Mouse (Mus musculus) liver, adult 2 months (tissue): Measurements from ENCODE around the gene Mtrr. TPM values are rescaled to one million over a fixed set of nuclear protein-coding genes. Genes with fewer than 3 reads are reported as not detected.

Source experiments
- DNase-seq: peaks from one replicate; pipeline ENCODE4 v3.0.0-alpha.2; 2011; ENCODE audit warnings: low read depth, low spot score; ENCODE audit errors: extremely low read depth
- H3K27ac ChIP-seq: fragments of 200-500 bp; replicated peaks from 2 replicates; pipeline ENCODE4 v1.5.1; 2012; ENCODE audit warnings: low read depth, mild to moderate bottlenecking, control low read depth, inconsistent platforms, low read length; ENCODE audit not compliant: insufficient read depth
- H3K27me3 ChIP-seq: fragments of 200-500 bp; 2 replicates; pipeline ENCODE4 v1.6.1; 2012; ENCODE audit warnings: mild to moderate bottlenecking, moderate library complexity, low read length, inconsistent platforms; ENCODE audit not compliant: control insufficient read depth, insufficient read depth
- H3K36me3 ChIP-seq: fragments of 200-500 bp; 2 replicates; pipeline ENCODE4 v1.6.1; 2012; ENCODE audit warnings: low read length, inconsistent platforms; ENCODE audit not compliant: control insufficient read depth, insufficient read depth
- H3K4me1 ChIP-seq: fragments of 200-500 bp; 2 replicates; pipeline ENCODE4 v1.6.1; 2011; ENCODE audit warnings: low read length; ENCODE audit not compliant: control insufficient read depth, insufficient read depth
- H3K4me3 ChIP-seq: fragments of 200-500 bp; 2 replicates; pipeline ENCODE4 v1.5.1; 2011; ENCODE audit warnings: low read depth, mild to moderate bottlenecking, control low read depth, low read length, moderate library complexity; ENCODE audit not compliant: insufficient read depth
- H3K79me2 ChIP-seq: fragments of 200-500 bp; 2 replicates; pipeline ENCODE4 v1.6.1; 2012; ENCODE audit warnings: inconsistent platforms, mild to moderate bottlenecking, low read length, moderate library complexity; ENCODE audit not compliant: control insufficient read depth, insufficient read depth
- H3K9ac ChIP-seq: fragments of 200-500 bp; 2 replicates; pipeline ENCODE4 v1.6.1; 2012; ENCODE audit warnings: low read depth, mild to moderate bottlenecking, control low read depth, inconsistent platforms, low read length
- CTCF ChIP-seq: fragments of 200-500 bp; IDR thresholded peaks from 2 replicates; pipeline ENCODE4 v1.5.1; 2011; ENCODE audit warnings: low read depth, low read length, control low read depth
- POLR2A ChIP-seq: fragments of 200-500 bp; IDR thresholded peaks from 2 replicates; pipeline ENCODE4 v1.6.1; 2011; ENCODE audit warnings: low read length, control low read depth; ENCODE audit not compliant: insufficient read depth; ENCODE audit errors: extremely low read depth
- WGBS: fragments of 180-500 bp; shearing (Covaris S2); methylation state at CpG from one replicate; pipeline ENCODE4 v1.1.7; 2018; 5-methylcytosine and 5-hydroxymethylcytosine counted together
- polyA plus RNA-seq: library from polyadenylated mRNA; depleted of rRNA; stranded (reverse); fragments of >200 nt; gene quantifications from 2 replicates; pipeline ENCODE4 v1.2.3, GENCODE M21; 2012
- total RNA-seq: library from RNA; depleted of rRNA; stranded (reverse); fragments of >200 nt; gene quantifications from 2 replicates; pipeline ENCODE4 v1.2.3, GENCODE M21; 2014

Gene Mtrr
- total and polyA plus RNA-seq, 2 experiments: 5.1 to 6.8 TPM

GRCm38 (mm10) chr13:68588352-68588751 is 6.4 kb upstream of the Mtrr start:
- Histone ChIP-seq H3K9ac (no peak overlapping the region), H3K27ac (no peak overlapping the region), H3K4me1 (no peaks in the 10 kb centered on the region), H3K36me3 (peaks cover 44% of the 10 kb centered on the region), H3K79me2 (no peaks in the 10 kb centered on the region), H3K27me3 (no peaks in the 10 kb centered on the region), H3K4me3 (no peak overlapping the region)
- DNase-seq: no peak
- TF ChIP-seq POLR2A: no peak
- no peak for TF ChIP-seq CTCF

DNA sequence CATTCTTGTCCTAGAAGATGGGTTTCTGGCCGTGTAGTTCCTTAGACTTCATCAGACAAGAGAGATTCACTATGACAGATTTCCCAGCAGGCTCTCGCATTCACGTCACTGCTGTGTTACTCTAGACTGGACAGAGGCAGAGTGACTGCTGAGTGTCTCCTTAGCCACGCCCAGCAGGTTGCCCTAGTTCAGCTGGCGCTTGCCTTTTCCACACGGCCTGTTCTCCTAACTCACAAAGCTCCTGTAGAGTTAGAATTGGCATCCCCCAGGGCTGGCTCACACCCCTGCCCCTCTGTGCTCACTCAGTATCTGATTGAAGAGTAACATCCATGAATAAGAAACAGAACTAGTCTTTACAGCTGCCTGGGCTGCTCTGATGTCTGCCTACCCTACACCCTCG is 3.5 kb upstream of the Mtrr start:
- Histone ChIP-seq H3K36me3 (peaks cover 39% of the 10 kb centered on the region), H3K4me1 (peaks cover 3% of the 10 kb centered on the region), H3K27ac (no peak overlapping the region), H3K79me2 (peaks cover 3% of the 10 kb centered on the region; the same call in 1 of the 2 replicates), H3K27me3 (no peaks in the 10 kb centered on the region), H3K4me3 (no peak overlapping the region), H3K9ac (no peak overlapping the region)
- DNase-seq: no peak
- 91% methylated on average over 7 of the region's 7 CpGs for WGBS
- TF ChIP-seq CTCF (no peak), POLR2A (no peak)

GRCm38 (mm10) chr13:68583961-68584360 is 2.0 kb upstream of the Mtrr start:
- no peak for TF ChIP-seq POLR2A
- no peak for TF ChIP-seq CTCF
- Histone ChIP-seq H3K4me1 (peaks cover 3% of the 10 kb centered on the region), H3K4me3 (no peak overlapping the region), H3K9ac (no peak overlapping the region), H3K36me3 (peaks cover 26% of the 10 kb centered on the region), H3K27me3 (no peaks in the 10 kb centered on the region), H3K79me2 (peaks cover 3% of the 10 kb centered on the region; the same call in 1 of the 2 replicates), H3K27ac (no peak overlapping the region)
- 97% methylated on average over 11 of the region's 11 CpGs for WGBS
- no peak for DNase-seq

DNA sequence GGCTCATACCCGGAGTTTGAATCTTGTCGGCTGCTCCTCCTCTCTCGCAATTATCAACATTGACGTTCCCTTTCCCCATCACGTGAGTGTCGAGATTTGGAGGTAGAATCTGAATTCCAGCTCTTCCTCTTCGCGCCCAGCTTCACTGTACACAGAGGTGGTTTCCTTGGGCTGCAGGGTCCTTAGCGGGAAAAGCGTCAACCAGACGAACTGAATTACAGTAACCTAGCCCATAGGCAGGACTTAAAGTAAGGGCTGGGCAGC is 500 bp upstream of the Mtrr start:
- Histone ChIP-seq H3K27ac (peak overlapping the region; percentile 52), H3K4me1 (peaks cover 3% of the 10 kb centered on the region), H3K9ac (peak overlapping the region; percentile 81), H3K79me2 (peaks cover 3% of the 10 kb centered on the region; the same call in 1 of the 2 replicates), H3K36me3 (peaks cover 14% of the 10 kb centered on the region), H3K4me3 (peak overlapping the region; percentile 82), H3K27me3 (no peaks in the 10 kb centered on the region)
- WGBS: 0% methylated on average over 11 of the region's 11 CpGs
- TF ChIP-seq POLR2A: no peak
- TF ChIP-seq CTCF: no peak
- DNase-seq: no peak

GRCm38 (mm10) chr13:68581086-68581740 is 736 bp downstream of the Mtrr start:
- Histone ChIP-seq H3K27ac (peak overlapping the region; percentile 13), H3K36me3 (peaks cover 9% of the 10 kb centered on the region), H3K4me3 (peak overlapping the region; percentile 82), H3K4me1 (peaks cover 3% of the 10 kb centered on the region), H3K27me3 (no peaks in the 10 kb centered on the region), H3K9ac (peak overlapping the region; percentile 72; the same call in 1 of the 2 replicates), H3K79me2 (peaks cover 3% of the 10 kb centered on the region; the same call in 1 of the 2 replicates)
- TF ChIP-seq POLR2A (no peak), CTCF (no peak)
- WGBS: 24% methylated on average over 14 of the region's 14 CpGs
- peak; percentile 15 for DNase-seq

DNA sequence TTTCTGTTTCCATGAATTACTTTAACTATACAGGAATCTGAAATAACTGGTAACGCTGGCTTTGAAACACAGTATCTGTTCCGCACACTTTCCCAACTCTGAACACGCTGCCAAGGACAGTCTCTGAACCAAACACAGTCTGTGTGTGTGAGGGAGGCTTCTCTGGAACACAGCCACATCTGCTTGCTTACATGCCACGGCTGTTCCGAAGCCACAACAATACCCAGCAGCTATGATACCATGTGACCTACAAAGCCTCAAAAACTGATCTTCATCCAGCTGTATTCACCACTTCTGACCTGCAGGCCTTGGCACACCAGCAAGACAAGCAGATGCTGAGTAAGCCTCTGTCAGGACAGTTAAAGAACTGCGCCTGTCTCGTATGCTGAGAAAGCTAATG is 4.0 kb downstream of the Mtrr start:
- H3K4me1 ChIP-seq: peaks cover 3% of the 10 kb centered on the region
- peak; percentile 90 for DNase-seq
- H3K9ac ChIP-seq: no peak overlapping the region
- H3K27ac ChIP-seq: no peak overlapping the region
- no peaks in the 10 kb centered on the region for H3K27me3 ChIP-seq
- WGBS: 27% methylated on average over 7 of the region's 7 CpGs
- peaks cover 3% of the 10 kb centered on the region; the same call in 1 of the 2 replicates for H3K79me2 ChIP-seq
- TF ChIP-seq POLR2A: no peak
- no peak for TF ChIP-seq CTCF
- peaks cover 7% of the 10 kb centered on the region; the same call in 1 of the 2 replicates for H3K36me3 ChIP-seq
- H3K4me3 ChIP-seq: no peak overlapping the region
